Mouse (Mus musculus): ENCODE measurements around the gene Lipk. TPM values are rescaled to one million over a fixed set of nuclear protein-coding genes. Genes with fewer than 3 reads are reported as not detected.

Lipk gene
- polyA plus RNA-seq, 1 experiment from 2014 or later, result not detected

GRCm38 (mm10) chr19:34063547-34063946, 55.5 kb downstream of the Lipk start:
- Histone ChIP-seq H3K4me2 (replicated peaks; ENCODE audit: low read depth, low read length) (no peak overlapping the region), H3K27ac (ENCODE audit: low read length) (no peak overlapping the region), H3K9me3 (ENCODE audit: low read length) (no peaks in the 10 kb centered on the region), H3K36me3 (ENCODE audit: insufficient read depth, low read length) (no peaks in the 10 kb centered on the region), H3K4me1 (ENCODE audit: insufficient read depth, low read length) (no peaks in the 10 kb centered on the region), H3K4me3 (ENCODE audit: low read length) (no peak overlapping the region), H3K27me3 (ENCODE audit: insufficient read depth, low read length) (no peaks in the 10 kb centered on the region), H3K9ac (replicated peaks; ENCODE audit: low read length) (no peak overlapping the region)
- WGBS, result 50% methylated on average over 1 of the region's 1 CpGs
- ATAC-seq (ENCODE audit: low FRiP score, low TSS enrichment), result no peak

DNA sequence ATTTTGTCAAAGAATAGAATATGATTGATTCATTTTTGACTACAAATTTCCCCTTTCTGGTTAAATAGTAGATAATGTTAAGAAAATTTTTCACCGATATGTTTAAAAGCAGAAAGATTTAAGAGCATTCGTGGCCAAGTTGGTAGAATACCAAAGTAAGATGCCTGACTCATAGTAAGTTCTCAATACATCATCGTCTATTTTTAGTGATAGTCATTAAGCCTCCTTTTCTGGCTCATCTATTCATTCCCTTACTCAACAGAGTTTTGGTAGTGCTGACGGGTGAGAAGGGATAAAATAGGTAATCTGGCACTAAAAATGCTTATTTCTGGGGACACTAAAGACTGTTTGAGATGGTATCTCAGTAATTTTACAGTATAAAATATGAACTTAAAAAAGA, 56.0 kb downstream of the Lipk start:
- Histone ChIP-seq H3K9ac (replicated peaks; ENCODE audit: low read length) (no peak overlapping the region), H3K4me2 (replicated peaks; ENCODE audit: low read depth, low read length) (no peak overlapping the region), H3K9me3 (ENCODE audit: low read length) (no peaks in the 10 kb centered on the region), H3K4me3 (ENCODE audit: low read length) (no peak overlapping the region), H3K27ac (ENCODE audit: low read length) (no peak overlapping the region), H3K4me1 (ENCODE audit: insufficient read depth, low read length) (no peaks in the 10 kb centered on the region), H3K27me3 (ENCODE audit: insufficient read depth, low read length) (no peaks in the 10 kb centered on the region), H3K36me3 (ENCODE audit: insufficient read depth, low read length) (no peaks in the 10 kb centered on the region)
- 85% methylated on average over 4 of the region's 4 CpGs for WGBS
- no peak for ATAC-seq (ENCODE audit: low FRiP score, low TSS enrichment)

DNA sequence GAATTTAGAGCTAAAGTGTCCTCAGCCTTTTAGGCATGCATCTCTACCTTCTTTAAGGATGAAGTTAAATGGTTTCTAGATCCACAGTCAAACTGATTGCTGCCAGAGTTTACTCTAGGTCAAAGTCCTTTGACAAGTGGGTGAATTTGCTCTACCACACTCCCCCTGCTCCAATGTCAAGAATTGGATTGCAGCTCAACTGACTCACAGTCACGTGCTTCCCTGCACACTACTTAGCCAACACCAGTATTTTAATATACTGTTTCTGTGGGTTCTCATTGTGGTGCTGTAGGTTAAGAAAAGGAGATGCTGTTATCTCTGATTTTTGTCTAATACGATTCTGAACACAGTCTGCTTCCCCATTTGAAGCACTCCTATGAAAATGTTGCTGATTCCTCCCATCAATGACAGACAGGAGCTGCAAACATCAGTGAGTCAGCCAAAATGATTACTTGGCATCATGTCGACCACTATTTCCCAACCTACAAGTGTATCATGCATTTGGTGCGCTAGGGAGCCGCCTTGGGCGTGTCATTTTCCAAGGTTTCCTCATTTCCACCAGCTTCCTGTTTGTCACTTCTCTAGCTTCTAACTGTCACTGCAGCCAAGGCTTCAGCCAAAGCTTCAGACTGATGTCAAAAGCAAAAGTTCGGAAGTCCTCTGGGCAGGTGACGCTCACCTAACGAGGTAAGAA, 58.8 kb downstream of the Lipk start, which contains the start of gene Lipn:
Lipn (plus strand) TSS at position 580 of the 694 bp plus-strand sequence.
- no peak within 1 kb of the TSS for H3K27ac ChIP-seq (ENCODE audit: low read length)
- no peak within 1 kb of the TSS for H3K9ac ChIP-seq (replicated peaks; ENCODE audit: low read length)
- no peak within 1 kb of the TSS for H3K4me3 ChIP-seq (ENCODE audit: low read length)
- no peaks in the 10 kb centered on the region for H3K4me1 ChIP-seq (ENCODE audit: insufficient read depth, low read length)
- no peaks in the 10 kb centered on the region for H3K27me3 ChIP-seq (ENCODE audit: insufficient read depth, low read length)
- no peaks in the 10 kb centered on the region for H3K9me3 ChIP-seq (ENCODE audit: low read length)
- H3K36me3 ChIP-seq (ENCODE audit: insufficient read depth, low read length), result no peaks in the 10 kb centered on the region
- no peak within 1 kb of the TSS for H3K4me2 ChIP-seq (replicated peaks; ENCODE audit: low read depth, low read length)
- WGBS, result 84% methylated on average over 9 of the region's 9 CpGs
- ATAC-seq (ENCODE audit: low FRiP score, low TSS enrichment), result no peak

GRCm38 (mm10) chr19:34074239-34074638, 66.1 kb downstream of the Lipk start:
- H3K9ac ChIP-seq (replicated peaks; ENCODE audit: low read length), result no peak overlapping the region
- ATAC-seq (ENCODE audit: low FRiP score, low TSS enrichment), result no peak
- no peaks in the 10 kb centered on the region for H3K36me3 ChIP-seq (ENCODE audit: insufficient read depth, low read length)
- H3K27me3 ChIP-seq (ENCODE audit: insufficient read depth, low read length), result no peaks in the 10 kb centered on the region
- no peaks in the 10 kb centered on the region for H3K4me1 ChIP-seq (ENCODE audit: insufficient read depth, low read length)
- no peak overlapping the region for H3K4me2 ChIP-seq (replicated peaks; ENCODE audit: low read depth, low read length)
- H3K9me3 ChIP-seq (ENCODE audit: low read length), result no peaks in the 10 kb centered on the region
- no peak overlapping the region for H3K4me3 ChIP-seq (ENCODE audit: low read length)
- H3K27ac ChIP-seq (ENCODE audit: low read length), result no peak overlapping the region

- Histone ChIP-seq H3K4me2 (replicated peaks; ENCODE audit: low read depth, low read length) (no peak overlapping the region), H3K27me3 (ENCODE audit: insufficient read depth, low read length) (no peaks in the 10 kb centered on the region), H3K36me3 (ENCODE audit: insufficient read depth, low read length) (no peaks in the 10 kb centered on the region), H3K4me1 (ENCODE audit: insufficient read depth, low read length) (no peaks in the 10 kb centered on the region), H3K9ac (replicated peaks; ENCODE audit: low read length) (no peak overlapping the region), H3K4me3 (ENCODE audit: low read length) (no peak overlapping the region), H3K9me3 (ENCODE audit: low read length) (no peaks in the 10 kb centered on the region), H3K27ac (ENCODE audit: low read length) (no peak overlapping the region)
- ATAC-seq (ENCODE audit: low FRiP score, low TSS enrichment), result no peak
- 45% methylated on average over 2 of the region's 2 CpGs for WGBS
Observed at GRCm38 (mm10) chr19:34078130-34078529, 70.0 kb downstream of the Lipk start.

- WGBS, result 65% methylated on average over 3 of the region's 3 CpGs
- H3K4me1 ChIP-seq (ENCODE audit: insufficient read depth, low read length), result no peaks in the 10 kb centered on the region
- H3K4me2 ChIP-seq (replicated peaks; ENCODE audit: low read depth, low read length), result no peak overlapping the region
- no peak for ATAC-seq (ENCODE audit: low FRiP score, low TSS enrichment)
- H3K4me3 ChIP-seq (ENCODE audit: low read length), result no peak overlapping the region
- no peak overlapping the region for H3K9ac ChIP-seq (replicated peaks; ENCODE audit: low read length)
- no peaks in the 10 kb centered on the region for H3K9me3 ChIP-seq (ENCODE audit: low read length)
- H3K27ac ChIP-seq (ENCODE audit: low read length), result no peak overlapping the region
- no peaks in the 10 kb centered on the region for H3K27me3 ChIP-seq (ENCODE audit: insufficient read depth, low read length)
- no peaks in the 10 kb centered on the region for H3K36me3 ChIP-seq (ENCODE audit: insufficient read depth, low read length)
Observed at GRCm38 (mm10) chr19:34089011-34089680, 81.1 kb downstream of the Lipk start.

DNA sequence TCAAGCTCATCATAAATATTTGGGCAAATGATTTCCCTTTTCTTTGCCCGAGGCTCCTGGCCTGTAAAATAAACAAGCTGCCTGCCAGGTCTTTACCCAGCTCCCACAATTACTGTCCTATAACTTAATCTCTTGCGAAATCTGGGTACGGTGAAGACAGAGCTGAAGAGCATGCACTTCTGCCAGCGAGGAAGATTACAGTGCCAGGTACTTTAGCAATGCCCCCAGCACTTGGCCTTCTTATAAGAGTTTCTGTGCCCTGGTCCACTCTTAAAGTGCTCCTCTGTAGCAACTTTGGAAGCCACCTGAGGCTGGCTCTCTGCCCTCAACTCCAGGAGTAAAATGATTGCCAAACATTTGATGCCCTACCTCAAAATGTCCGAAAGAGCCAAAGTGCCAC, 87.3 kb downstream of the Lipk start:
- no peak overlapping the region for H3K4me3 ChIP-seq (ENCODE audit: low read length)
- H3K27ac ChIP-seq (ENCODE audit: low read length), result no peak overlapping the region
- no peaks in the 10 kb centered on the region for H3K36me3 ChIP-seq (ENCODE audit: insufficient read depth, low read length)
- 74% methylated on average over 5 of the region's 5 CpGs for WGBS
- no peaks in the 10 kb centered on the region for H3K4me1 ChIP-seq (ENCODE audit: insufficient read depth, low read length)
- no peaks in the 10 kb centered on the region for H3K9me3 ChIP-seq (ENCODE audit: low read length)
- H3K27me3 ChIP-seq (ENCODE audit: insufficient read depth, low read length), result no peaks in the 10 kb centered on the region
- H3K4me2 ChIP-seq (replicated peaks; ENCODE audit: low read depth, low read length), result no peak overlapping the region
- no peak overlapping the region for H3K9ac ChIP-seq (replicated peaks; ENCODE audit: low read length)
- no peak for ATAC-seq (ENCODE audit: low FRiP score, low TSS enrichment)

DNA sequence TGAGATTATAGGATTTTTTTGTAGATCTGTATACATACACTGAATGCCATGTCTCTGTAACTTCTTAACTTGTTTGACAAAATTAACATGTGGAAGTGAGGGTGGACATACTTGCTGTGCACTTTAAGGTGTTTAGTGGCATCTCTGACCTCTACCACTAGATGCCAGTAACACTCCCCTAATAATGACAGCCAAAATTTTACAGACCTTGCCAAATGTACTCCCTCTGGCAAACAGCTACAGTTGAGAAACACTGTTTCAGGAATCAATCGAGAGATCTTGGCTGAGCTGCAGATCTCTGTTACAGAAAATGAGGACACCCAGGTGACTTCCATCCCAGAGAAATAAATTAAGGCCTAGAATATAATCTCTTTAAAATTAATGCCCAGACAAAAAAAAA, 88.1 kb downstream of the Lipk start:
- no peak for ATAC-seq (ENCODE audit: low FRiP score, low TSS enrichment)
- WGBS, result 66% methylated on average over 1 of the region's 1 CpGs
- Histone ChIP-seq H3K4me2 (replicated peaks; ENCODE audit: low read depth, low read length) (no peak overlapping the region), H3K36me3 (ENCODE audit: insufficient read depth, low read length) (no peaks in the 10 kb centered on the region), H3K27ac (ENCODE audit: low read length) (no peak overlapping the region), H3K4me3 (ENCODE audit: low read length) (no peak overlapping the region), H3K27me3 (ENCODE audit: insufficient read depth, low read length) (no peaks in the 10 kb centered on the region), H3K9ac (replicated peaks; ENCODE audit: low read length) (no peak overlapping the region), H3K4me1 (ENCODE audit: insufficient read depth, low read length) (no peaks in the 10 kb centered on the region), H3K9me3 (ENCODE audit: low read length) (no peaks in the 10 kb centered on the region)

Data from kidney, embryonic 16.5 days (tissue).